Mouse (Mus musculus): ENCODE measurements around the gene Dglucy. TPM values are rescaled to one million over a fixed set of nuclear protein-coding genes. Genes with fewer than 3 reads are reported as not detected.
A peak's percentile ranks its signal among the peaks of the same experiment; 100 is the strongest.

The Dglucy gene
- 1 to 10 TPM; 6.1 to 8.3 TPM for total RNA-seq (2021)
- long read RNA-seq, experiment 1, partial matches to known transcripts, result 0 of 5 reads
- long read RNA-seq, experiment 1, other reads (novel, unspliced or antisense), result 2 of 5 reads
- long read RNA-seq, experiment 2, partial matches to known transcripts, result 1 of 10 reads
- long read RNA-seq, experiment 2, other reads (novel, unspliced or antisense), result 7 of 10 reads

- peak; percentile 77 to 89 for DNase-seq (ENCODE audit: low spot score in 2 of 2)
- H3K27ac ChIP-seq, result peak within 1 kb of the TSS; percentile 90
- H3K4me3 ChIP-seq, result peak within 1 kb of the TSS; percentile 51
- TF ChIP-seq CTCF (conservative IDR thresholded peaks at IDR 0.05), result no peak
These were observed at the start of gene Dglucy for GRCm38 (mm10) chr12:100778934-100779865. Dglucy (plus strand) TSS chr12:100779057.

- no peak overlapping the region for H3K27ac ChIP-seq
- no peak for DNase-seq (ENCODE audit: low spot score in 2 of 2)
- no peak overlapping the region for H3K4me3 ChIP-seq
- no peak for TF ChIP-seq CTCF (conservative IDR thresholded peaks at IDR 0.05)
These were observed 43.7 kb upstream of the Dglucy start for GRCm38 (mm10) chr12:100735156-100735555.

GRCm38 (mm10) chr12:100735581-100735980, 43.3 kb upstream of the Dglucy start:
- H3K27ac ChIP-seq, result no peak overlapping the region
- no peak for DNase-seq (ENCODE audit: low spot score in 2 of 2)
- H3K4me3 ChIP-seq, result no peak overlapping the region
- TF ChIP-seq CTCF (conservative IDR thresholded peaks at IDR 0.05), result no peak

- DNase-seq (ENCODE audit: low spot score in 2 of 2), result no peak
- no peak for TF ChIP-seq CTCF (conservative IDR thresholded peaks at IDR 0.05)
- Histone ChIP-seq H3K27ac (no peak overlapping the region), H3K4me3 (no peak overlapping the region)
These were observed 40.4 kb upstream of the Dglucy start for GRCm38 (mm10) chr12:100738498-100738897.

- no peak for DNase-seq (ENCODE audit: low spot score in 2 of 2)
- Histone ChIP-seq H3K4me3 (no peak overlapping the region), H3K27ac (no peak overlapping the region)
- TF ChIP-seq CTCF (conservative IDR thresholded peaks at IDR 0.05), result no peak
These were observed 39.8 kb upstream of the Dglucy start for GRCm38 (mm10) chr12:100739011-100739570.

- H3K27ac ChIP-seq, result no peak overlapping the region
- no peak for TF ChIP-seq CTCF (conservative IDR thresholded peaks at IDR 0.05)
- no peak for DNase-seq (ENCODE audit: low spot score in 2 of 2)
- H3K4me3 ChIP-seq, result no peak overlapping the region
These were observed 38.5 kb upstream of the Dglucy start for GRCm38 (mm10) chr12:100740313-100740712.

GRCm38 (mm10) chr12:100742468-100742867, 36.4 kb upstream of the Dglucy start:
- H3K27ac ChIP-seq, result no peak overlapping the region
- H3K4me3 ChIP-seq, result no peak overlapping the region
- TF ChIP-seq CTCF (conservative IDR thresholded peaks at IDR 0.05), result no peak
- no peak for DNase-seq (ENCODE audit: low spot score in 2 of 2)

GRCm38 (mm10) chr12:100752977-100753376, 25.9 kb upstream of the Dglucy start:
- DNase-seq (ENCODE audit: low spot score in 2 of 2), result no peak
- Histone ChIP-seq H3K27ac (no peak overlapping the region), H3K4me3 (no peak overlapping the region)
- TF ChIP-seq CTCF (conservative IDR thresholded peaks at IDR 0.05), result no peak

GRCm38 (mm10) chr12:100753716-100754115, 25.1 kb upstream of the Dglucy start:
- H3K4me3 ChIP-seq, result no peak overlapping the region
- H3K27ac ChIP-seq, result no peak overlapping the region
- DNase-seq (ENCODE audit: low spot score in 2 of 2), result no peak
- TF ChIP-seq CTCF (conservative IDR thresholded peaks at IDR 0.05), result no peak

GRCm38 (mm10) chr12:100757427-100757826, 21.4 kb upstream of the Dglucy start:
- Histone ChIP-seq H3K4me3 (no peak overlapping the region), H3K27ac (no peak overlapping the region)
- DNase-seq (ENCODE audit: low spot score in 2 of 2), result no peak
- TF ChIP-seq CTCF (conservative IDR thresholded peaks at IDR 0.05), result no peak

GRCm38 (mm10) chr12:100762663-100763425, 16.0 kb upstream of the Dglucy start:
- Histone ChIP-seq H3K27ac (peak overlapping the region; percentile 80), H3K4me3 (no peak overlapping the region)
- no peak for TF ChIP-seq CTCF (conservative IDR thresholded peaks at IDR 0.05)
- peak; percentile 31 to 56 for DNase-seq (ENCODE audit: low spot score in 2 of 2)

- no peak for TF ChIP-seq CTCF (conservative IDR thresholded peaks at IDR 0.05)
- DNase-seq (ENCODE audit: low spot score in 2 of 2), result no peak
- Histone ChIP-seq H3K4me3 (no peak overlapping the region), H3K27ac (peak overlapping the region; percentile 80)
These were observed 14.4 kb upstream of the Dglucy start for GRCm38 (mm10) chr12:100764329-100765018.

All from layer of hippocampus, adult 2 months (tissue).